Mouse (Mus musculus) megakaryocyte, adult 5-6 weeks (primary cell): ENCODE data around the gene Gja3. TPM values are rescaled to one million over a fixed set of nuclear protein-coding genes. Genes with fewer than 3 reads are reported as not detected.
"Not testable (repeated sequence)": the region's sequence is repeated elsewhere in the genome, so short reads cannot be mapped to it uniquely, and the experiment has no call there.

Source experiments
- ATAC-seq: 2 replicates; pipeline ENCODE4 v1.8.0; 2016; ENCODE audit warnings: mild to moderate bottlenecking, inconsistent platforms; ENCODE audit not compliant: poor library complexity, severe bottlenecking
- total RNA-seq, 2 experiments: library from RNA; stranded (forward) in 1 of 2; stranded (reverse) in 1 of 2; fragments of 153-499, 151-499 nt in 1 of 2; fragments of 221-1000, 200-1000 nt in 1 of 2; gene quantifications; 2 replicates each; pipeline versions ENCODE4 v1.2.3 to v1.2.4; 2015 to 2017

Gene Gja3
- total RNA-seq, 2 experiments from 2014 or later, result not detected

- ATAC-seq, result no peak
These were observed 22.9 kb downstream of the Gja3 start for GRCm38 (mm10) chr14:57034926-57035498.

- no peak for ATAC-seq
These were observed 23.8 kb downstream of the Gja3 start for GRCm38 (mm10) chr14:57034135-57034534.

DNA sequence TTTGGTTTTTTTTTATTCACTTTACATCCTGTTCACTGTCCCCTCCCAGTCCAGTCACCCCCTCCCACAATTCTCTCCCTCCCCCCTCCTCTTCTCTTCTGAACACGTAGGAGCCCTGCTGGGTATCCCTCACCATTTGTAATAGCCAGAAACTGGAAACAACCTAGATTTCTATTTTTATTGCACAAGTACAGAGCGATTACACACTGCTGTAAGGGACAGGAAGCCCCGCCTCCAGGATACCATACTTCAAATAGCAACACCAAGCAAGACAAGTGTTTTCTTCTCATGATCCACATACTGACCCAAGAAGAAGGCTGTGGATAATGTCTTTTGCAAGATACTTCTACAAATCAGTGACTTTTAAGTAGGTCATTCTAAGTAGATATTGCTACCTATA lies 25.1 kb downstream of the Gja3 start:
- no peak for ATAC-seq

DNA sequence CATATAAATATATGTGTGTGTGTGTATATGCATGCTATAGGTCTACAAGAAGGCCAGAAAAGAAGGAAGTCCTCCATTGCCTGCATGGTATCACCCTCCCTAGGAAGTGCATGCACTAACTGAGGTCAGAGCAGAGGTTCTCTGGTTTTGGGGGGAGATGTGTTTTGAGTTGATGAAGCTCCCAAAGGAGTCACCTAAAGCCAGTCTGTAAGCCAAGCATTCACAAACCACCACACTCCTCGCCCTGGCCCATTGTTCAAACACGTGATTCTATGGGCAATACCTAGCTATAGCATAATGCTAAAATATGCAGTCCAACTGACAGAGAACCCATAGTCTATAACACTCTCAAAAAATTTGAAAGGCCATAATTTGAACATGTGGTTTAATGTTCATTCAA lies 39.5 kb downstream of the Gja3 start:
- ATAC-seq, result no peak

GRCm38 (mm10) chr14:57016806-57017205 lies 41.1 kb downstream of the Gja3 start:
- ATAC-seq, result not testable (repeated sequence)

DNA sequence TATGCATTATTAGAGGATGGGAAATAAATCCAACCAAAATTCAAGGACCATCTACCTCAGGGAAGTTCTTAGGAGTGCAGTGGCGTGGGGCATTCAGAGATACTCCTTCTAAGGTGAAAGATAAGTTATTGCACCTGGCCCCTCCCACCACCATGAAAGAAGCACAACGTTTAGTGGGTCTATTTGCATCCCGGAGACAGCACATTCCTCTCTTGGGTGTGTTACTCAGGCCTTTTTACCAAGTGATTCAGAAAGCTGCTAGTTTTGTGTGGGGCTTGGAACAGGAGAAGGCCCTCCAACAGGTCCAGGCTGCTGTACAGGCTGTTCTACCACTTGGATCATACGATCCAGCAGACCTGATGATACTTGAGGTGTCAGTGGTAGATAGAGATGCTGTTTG lies 69.3 kb downstream of the Gja3 start:
- no peak for ATAC-seq

Other genes with a start within 250 kb of the Gja3 start
- 24.2 and 28.6 TPM in 2 replicates for gene Zmym5, start 246.4 kb downstream of the Gja3 start, total RNA-seq (2015)
- gene Zmym5, start 246.4 kb downstream of the Gja3 start, total RNA-seq (2017), result 17.2 and 19.2 TPM in 2 replicates
- 64.4 and 69.7 TPM in 2 replicates for gene Zmym2, start 171.4 kb downstream of the Gja3 start, total RNA-seq (2015)
- 21.6 and 27.1 TPM in 2 replicates for gene Zmym2, start 171.4 kb downstream of the Gja3 start, total RNA-seq (2017)
- gene Gjb2, start 46.6 kb upstream of the Gja3 start, total RNA-seq (2015), result 0.11 TPM in 1 of 2 replicates, not detected in the other
- gene Gjb2, start 46.6 kb upstream of the Gja3 start, total RNA-seq (2017), result 0.11 TPM in 1 of 2 replicates, not detected in the other
- not detected in 2 replicates for gene Gm4491, start 57.8 kb upstream of the Gja3 start, total RNA-seq (2015)
- not detected in 2 replicates for gene Gm4491, start 57.8 kb upstream of the Gja3 start, total RNA-seq (2017)
- not detected in 2 replicates for gene Gjb6, start 75.5 kb upstream of the Gja3 start, total RNA-seq (2015)
- not detected in 2 replicates for gene Gjb6, start 75.5 kb upstream of the Gja3 start, total RNA-seq (2017)